Mouse (Mus musculus) olfactory bulb, adult 2 months (tissue): ENCODE data around the gene Nt5c2.

Experiments used
- CTCF ChIP-seq: fragments of 200-500 bp; IDR thresholded peaks from 2 replicates; pipeline ENCODE4 v1.5.1; 2012; ENCODE audit warnings: low read depth, mild to moderate bottlenecking, low read length, moderate library complexity; ENCODE audit not compliant: insufficient read depth
- POLR2A ChIP-seq: fragments of 200-500 bp; IDR thresholded peaks from 2 replicates; pipeline ENCODE4 v1.6.1; 2012; ENCODE audit warnings: mild to moderate bottlenecking, low read depth, low read length, moderate library complexity; ENCODE audit not compliant: insufficient read depth

- TF ChIP-seq POLR2A (no peak), CTCF (no peak)
These were observed 16.0 kb downstream of the Nt5c2 start for GRCm38 (mm10) chr19:46998953-46999352.
